Mouse (Mus musculus): ENCODE data around the gene Plekhg1.

DNA sequence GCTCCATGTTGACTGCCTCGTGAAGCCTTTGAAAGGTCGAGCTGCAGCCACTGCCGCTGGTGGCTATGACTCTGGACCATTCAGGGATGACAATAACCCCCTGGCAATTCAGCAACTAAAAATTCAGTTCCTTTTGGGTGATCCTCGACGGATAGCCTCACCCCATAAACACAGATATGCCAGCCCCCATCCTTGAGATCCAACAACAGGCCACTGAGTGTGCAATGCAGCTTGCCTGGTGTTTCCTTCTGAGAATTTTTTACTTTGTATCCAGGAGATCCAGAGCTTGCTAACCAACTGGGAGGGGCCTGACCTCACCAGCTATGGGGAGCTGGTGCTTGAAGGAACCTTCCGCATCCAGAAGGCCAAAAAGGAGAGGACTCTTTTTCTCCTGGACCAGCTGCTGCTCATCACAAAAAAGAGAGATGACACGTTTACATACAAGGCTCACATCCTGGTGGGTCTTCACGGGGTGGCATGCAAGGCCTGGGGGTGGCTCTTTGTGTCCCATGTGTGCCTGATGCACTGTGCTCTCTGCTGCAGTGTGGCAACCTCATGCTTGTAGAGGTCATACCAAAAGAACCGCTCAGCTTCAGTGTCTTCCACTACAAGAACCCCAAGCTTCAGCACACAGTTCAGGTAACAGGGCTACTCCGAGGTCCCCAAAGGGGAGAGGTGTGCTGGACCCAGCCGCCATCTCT is 199.9 kb downstream of the Plekhg1 start:
- TF ChIP-seq EP300 (optimal IDR thresholded peaks at IDR 0.05) (no peak), CTCF (IDR thresholded peaks at IDR 0.05; ENCODE audit: low read depth) (no peak)
